Mouse (Mus musculus) embryo, embryonic 11 days (tissue): ENCODE data around the gene Egflam.
A peak's percentile ranks its signal among the peaks of the same experiment; 100 is the strongest.

Source experiments
- DNase-seq: peaks from one replicate; pipeline ENCODE4 v3.0.0-alpha.2; 2015

Gene Egflam

GRCm38 (mm10) chr15:7167906-7168532, 230.2 kb downstream of the Egflam start:
- peak; percentile 46 for DNase-seq

DNA sequence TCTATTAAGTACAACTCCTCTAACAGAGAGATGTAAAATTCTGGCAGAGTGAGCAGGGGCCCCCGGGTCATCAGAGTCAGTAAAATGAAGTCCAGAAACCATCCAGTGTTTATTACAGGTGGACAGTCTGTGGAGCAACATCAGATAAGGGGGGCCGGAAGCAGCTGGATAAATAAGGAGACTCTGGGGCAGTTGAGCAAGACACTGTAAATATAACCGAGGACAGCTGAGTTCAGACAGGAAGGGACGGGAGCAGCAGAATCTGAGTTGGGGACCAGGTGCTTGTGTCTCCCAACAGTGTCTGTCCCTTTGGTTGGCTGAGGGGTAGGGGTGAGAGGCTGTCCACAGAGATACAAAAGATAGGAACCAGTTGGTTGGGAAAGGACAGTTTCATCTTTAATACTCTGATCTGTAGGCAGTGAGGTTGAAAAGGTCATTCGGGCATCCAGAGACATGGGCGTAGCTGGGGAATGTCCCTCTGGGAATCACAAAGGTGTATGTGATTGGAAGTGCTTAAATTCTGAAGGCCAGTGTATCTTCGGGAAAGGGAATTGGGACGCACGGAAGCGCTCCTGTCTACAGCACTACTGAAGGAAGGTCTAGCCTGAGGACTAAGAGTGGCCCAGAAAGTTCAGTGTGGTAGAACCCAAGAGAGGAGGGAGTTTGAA, 230.8 kb downstream of the Egflam start:
- peak; percentile 20 for DNase-seq

GRCm38 (mm10) chr15:7166735-7167134, 231.5 kb downstream of the Egflam start:
- DNase-seq, result no peak

GRCm38 (mm10) chr15:7163851-7164250, 234.3 kb downstream of the Egflam start:
- no peak for DNase-seq

GRCm38 (mm10) chr15:7160321-7160720, 237.9 kb downstream of the Egflam start:
- no peak for DNase-seq

DNA sequence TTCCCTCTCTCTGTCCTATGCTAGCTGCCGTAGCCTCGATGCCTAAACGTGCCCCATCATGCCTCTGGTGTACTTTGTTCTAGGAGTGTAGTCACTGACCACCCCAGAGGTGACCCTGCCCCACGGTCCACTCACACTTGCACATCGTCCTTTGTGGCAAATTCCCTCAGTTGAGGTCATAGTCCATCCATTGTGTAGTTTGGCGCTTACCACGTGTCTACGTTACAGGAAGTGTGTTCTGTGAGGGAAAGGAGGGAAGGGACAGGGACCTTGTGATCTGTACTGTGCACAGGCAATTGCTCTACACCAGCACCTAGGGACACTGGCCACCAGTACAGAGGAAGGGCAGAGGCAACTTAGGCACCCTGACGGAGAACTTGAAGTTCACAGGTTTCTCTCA, 238.3 kb downstream of the Egflam start:
- no peak for DNase-seq

GRCm38 (mm10) chr15:7157658-7158057, 240.5 kb downstream of the Egflam start:
- DNase-seq, result no peak
